Mouse (Mus musculus) gastrocnemius, adult 18-20 months (tissue): ENCODE measurements at regions not wholly inside any gene's neighbourhood (a gene's known extent, or its start where the extent isn't known, plus 50 kb on each side); places are given as distances from the start of the nearest gene placed in this dataset.
A peak's percentile ranks its signal among the peaks of the same experiment; 100 is the strongest.
"Not testable (repeated sequence)": the region's sequence is repeated elsewhere in the genome, so short reads cannot be mapped to it uniquely, and the experiment has no call there.

Source experiments
- DNase-seq: peaks from one replicate; pipeline ENCODE4 v3.0.0; 2021; ENCODE audit warnings: low spot score

- DNase-seq, result no peak
These were observed 208.7 kb downstream of the Cd47 start for GRCm38 (mm10) chr16:50009046-50009445.

- no peak for DNase-seq
These were observed 209.2 kb downstream of the Cd47 start for GRCm38 (mm10) chr16:50009542-50009941.

- DNase-seq, result no peak
These were observed 209.7 kb downstream of the Cd47 start for GRCm38 (mm10) chr16:50010074-50010473.

DNA sequence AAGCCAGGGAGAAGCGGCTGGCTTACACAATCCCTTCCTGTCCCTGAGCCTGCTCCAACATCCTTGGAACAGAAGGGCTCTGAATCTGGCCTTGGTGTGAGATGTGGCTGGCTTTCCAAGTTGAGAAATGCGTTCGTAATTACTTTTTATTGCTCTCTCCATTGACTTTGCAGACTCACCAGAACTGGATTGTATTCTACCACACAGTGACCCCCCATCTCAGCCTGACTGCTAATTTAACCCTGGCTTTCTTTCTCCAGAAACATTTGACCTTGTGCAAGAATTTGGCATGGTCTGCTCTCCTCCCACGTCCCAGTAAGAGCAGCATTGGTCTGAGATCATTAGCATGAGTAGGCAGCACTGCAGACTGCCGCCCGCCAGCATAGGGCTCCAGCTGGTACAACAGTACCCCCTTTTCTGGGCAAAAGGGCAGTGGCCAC lies 210.2 kb downstream of the Cd47 start:
- DNase-seq, result peak; percentile 63

GRCm38 (mm10) chr16:50023885-50024284 lies 223.6 kb downstream of the Cd47 start:
- no peak for DNase-seq

DNA sequence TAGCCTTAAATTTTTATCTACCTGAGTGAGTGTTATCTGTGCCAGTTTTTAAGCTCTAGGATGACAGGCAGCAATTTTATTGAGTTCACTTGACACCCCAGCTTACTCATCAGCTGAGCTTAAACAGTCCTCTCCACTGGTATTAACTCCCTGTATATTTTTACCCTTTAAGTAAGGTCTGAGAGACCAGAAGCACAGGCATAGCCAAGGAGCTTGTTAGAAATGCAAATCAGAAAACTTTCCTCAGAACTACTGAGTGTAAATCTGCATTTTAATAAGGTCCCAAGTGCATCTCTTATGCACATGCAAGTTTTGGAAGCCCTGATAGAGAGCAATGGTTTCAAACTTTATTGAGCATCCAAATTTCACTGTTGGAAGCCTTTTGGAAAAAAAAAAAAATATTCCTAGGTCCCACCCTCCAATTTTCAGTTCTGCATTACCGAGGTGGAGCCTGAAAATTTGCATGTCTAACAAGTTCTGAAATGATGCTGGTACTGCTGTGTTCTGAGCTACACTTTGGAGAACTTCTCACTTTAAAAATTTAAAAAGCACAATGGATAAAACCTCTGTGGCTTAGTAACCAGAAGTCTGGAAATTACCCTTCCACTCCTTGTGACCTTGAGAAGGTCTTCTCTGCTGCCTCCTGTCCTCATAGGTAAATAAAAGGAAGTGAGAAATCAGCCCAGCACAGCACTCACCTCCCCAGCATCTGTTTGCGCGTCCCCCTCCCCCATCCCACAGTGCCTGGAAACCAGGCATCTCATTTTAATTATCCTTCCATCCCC lies 226.0 kb downstream of the Cd47 start:
- no peak for DNase-seq

DNA sequence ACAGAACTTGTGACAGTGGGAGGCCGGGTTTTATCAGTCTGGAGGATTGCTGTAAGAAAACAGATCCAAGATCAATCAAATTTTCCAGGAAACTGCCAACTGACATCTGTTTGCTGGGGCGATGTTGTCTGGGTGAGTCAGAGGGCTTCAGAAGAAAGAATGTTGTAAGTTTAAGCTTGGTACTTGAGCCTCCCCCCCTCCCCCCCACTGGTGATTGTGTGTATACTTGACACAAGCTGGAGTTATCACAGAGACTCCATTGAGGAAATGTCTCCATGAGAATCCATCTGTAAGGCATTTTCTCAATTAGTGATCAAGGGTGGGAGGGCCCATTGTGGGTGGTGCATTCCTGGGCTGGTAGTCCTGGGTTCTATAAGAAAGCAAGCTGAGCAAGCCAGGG lies 226.9 kb downstream of the Cd47 start:
- DNase-seq, result no peak

DNA sequence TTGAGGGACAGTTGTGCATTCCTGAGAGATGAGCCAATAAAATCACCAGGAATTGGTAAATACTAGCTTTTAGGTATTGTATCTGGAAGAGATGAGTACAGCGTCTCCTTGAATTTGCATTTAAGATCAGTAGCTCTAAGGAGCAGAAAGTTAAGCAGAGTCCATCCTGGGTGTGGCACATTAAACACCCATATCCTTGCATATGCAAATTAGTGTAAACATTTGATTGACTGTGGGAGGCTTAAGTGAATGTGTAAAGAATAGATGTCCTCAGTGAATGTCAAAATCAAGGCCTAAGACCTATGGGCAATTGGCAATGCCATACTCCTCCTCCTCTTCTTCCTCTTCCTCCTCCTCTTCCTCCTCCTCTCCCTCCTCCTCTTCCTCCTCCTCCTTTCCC lies 229.4 kb downstream of the Cd47 start:
- DNase-seq, result no peak

GRCm38 (mm10) chr16:50030355-50030754 lies 230.0 kb downstream of the Cd47 start:
- not testable (repeated sequence) for DNase-seq

DNA sequence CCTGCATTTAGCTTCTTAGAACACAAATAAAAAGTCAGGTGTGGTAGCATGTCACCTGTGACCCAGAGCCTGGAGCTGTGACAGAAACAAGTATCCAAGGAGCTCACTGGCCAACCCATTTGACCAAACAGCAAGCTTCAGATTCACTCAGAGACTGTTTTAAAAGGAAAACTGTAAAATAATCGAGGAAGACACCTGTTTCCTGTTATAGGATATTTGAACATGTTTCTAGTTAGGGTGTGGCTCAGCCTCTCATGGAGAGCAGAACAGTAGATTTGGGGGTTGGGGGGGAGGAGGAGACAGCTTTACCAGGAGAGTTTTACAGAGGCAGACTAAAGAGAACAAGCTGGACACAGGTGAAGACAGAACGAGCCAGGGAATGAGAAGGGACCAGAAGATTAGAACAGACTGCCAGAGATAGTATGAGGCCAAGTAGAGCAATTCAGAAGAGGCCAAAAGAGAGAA lies 230.6 kb downstream of the Cd47 start:
- DNase-seq, result no peak

DNA sequence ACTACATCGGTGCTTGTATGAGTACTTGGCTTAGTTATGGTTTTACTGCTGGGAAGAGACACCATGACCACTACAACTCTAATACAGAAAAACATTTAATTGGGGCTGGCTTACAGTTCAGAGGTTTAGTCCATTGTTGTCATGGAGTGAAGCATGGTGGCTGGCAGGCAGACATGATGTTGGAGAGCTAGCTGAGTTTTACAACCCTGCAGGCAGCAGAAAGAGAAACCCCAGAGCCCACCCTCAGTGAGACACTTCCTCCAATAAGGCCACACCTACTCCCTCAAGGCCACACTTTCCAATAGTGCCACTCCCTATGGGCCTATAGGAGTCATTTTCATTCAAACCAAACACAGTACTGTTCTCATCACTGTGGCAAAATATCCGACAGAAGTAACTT lies 232.5 kb downstream of the Cd47 start:
- no peak for DNase-seq

- DNase-seq, result no peak
These were observed 236.0 kb downstream of the Cd47 start for GRCm38 (mm10) chr16:50036296-50036734.

DNA sequence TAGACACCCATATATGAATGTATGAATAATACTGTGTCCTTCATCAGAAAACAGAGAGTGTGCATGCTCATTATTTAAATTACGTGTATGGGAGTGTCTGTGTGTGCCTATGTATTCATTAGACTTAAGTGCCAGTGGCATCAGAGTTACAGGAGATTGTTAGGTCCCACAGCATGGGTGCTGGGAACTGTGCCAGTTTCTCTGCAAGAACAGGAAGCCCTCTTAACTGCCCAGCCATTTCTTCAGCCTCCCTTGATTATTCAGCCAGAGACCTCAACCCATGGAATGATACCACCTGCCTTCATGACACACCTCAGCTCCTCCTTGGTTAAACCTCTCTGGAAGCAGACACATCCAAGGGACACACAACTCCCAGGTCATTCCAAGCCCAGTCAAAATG lies 243.8 kb downstream of the Cd47 start:
- no peak for DNase-seq

- DNase-seq, result peak; percentile 48
These were observed 245.5 kb downstream of the Cd47 start for GRCm38 (mm10) chr16:50045552-50046547.

DNA sequence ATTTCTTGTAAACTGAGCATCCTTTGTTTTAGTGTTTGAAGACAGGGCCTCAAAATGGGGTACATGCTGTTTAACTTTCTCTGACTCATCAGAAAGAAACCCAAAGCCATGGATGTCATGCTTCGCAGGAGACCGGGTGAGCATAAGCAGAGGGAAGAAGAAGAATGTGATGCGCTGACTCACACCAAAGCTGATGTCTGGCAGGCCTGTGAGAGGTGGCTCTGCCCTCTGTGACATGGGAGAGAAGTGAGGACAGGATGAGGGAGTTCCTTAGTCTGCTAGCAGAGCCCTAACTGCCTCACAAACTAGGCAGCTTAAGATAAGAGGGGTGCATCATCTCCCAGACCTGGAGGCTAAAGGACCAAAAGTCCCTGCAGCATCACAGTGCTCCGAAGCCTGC lies 263.2 kb downstream of the Cd47 start:
- DNase-seq, result no peak

DNA sequence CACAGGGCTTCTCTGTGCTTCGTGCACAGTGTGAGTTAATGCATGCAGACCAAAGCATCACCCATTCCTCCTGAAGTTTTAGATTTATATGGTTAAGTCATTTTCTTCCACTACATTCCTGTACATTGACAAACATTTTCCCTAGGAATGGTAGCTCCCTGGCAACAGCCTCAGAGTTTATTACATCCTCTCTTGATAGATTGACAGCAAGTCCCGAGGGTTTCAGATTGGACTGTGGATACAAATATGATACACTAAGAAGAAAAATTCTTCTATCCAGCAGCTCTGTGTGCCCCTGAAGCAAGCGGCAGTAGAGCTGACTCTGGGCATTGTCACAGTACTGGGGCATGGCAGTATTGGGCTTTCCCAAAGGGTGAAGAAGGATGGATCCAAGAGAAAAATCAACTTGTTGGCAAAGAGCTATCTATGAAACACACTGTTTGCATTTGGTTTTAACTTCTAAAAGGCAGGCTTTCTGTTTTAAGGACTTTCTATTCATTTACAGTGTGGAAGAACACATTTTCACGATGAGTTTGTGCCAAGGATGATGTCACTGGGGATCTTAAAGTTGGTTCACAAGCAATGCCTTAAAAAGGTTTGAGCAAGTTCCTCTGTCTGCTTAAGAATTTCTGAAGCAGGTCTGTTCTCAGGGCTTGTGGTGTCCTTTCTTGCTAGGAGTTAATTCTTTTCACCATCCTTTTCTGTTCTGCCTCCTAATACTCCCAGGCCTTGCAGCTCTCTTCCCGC lies 265.2 kb downstream of the Cd47 start:
- no peak for DNase-seq

GRCm38 (mm10) chr16:50069033-50069432 lies 268.7 kb downstream of the Cd47 start:
- DNase-seq, result no peak

GRCm38 (mm10) chr16:50070728-50071127 lies 270.4 kb downstream of the Cd47 start:
- DNase-seq, result no peak

- DNase-seq, result no peak
These were observed 272.6 kb downstream of the Cd47 start for GRCm38 (mm10) chr16:50072853-50073360.

DNA sequence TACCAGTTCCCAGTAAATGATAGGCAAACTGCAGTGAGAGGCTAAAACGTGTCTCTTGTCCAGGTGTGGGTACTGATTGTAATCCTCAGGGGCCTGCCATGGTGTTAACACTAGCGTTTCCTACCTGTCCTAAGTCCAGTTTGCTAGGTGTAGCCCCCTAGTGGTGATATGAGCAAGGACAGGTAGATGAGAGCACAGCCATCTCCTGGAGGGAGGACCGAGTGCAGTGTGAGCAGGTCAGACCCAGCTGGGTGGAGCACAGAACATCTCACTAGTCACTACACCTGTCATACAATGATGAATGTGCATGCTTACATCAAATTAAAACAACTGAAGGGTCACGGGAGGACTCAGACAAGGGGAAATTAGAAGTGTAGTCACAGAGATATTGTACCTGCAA lies 273.6 kb downstream of the Cd47 start:
- DNase-seq, result no peak

DNA sequence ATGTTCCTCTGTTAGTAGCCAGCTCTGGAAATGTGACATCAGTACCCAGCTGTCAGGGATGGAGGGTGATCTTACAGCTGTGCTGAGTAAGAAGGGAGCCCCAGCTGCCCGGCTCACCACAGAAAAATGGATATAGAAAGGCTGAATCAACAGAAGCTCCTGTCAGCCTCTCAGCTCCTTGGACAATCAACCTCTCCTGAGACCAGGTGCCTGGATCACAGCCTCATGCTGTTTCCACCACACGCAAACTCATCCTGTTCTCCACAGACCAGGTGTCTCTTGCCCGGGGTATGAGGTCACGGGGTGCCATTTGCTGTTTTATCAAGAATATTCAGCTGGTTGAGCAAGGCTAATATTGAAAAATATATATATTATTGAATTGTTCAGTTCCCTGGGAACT lies 275.3 kb downstream of the Cd47 start:
- no peak for DNase-seq
